Mouse (Mus musculus) heart, embryonic 11.5 days (tissue): ENCODE measurements around the gene Ubtd2. TPM values are rescaled to one million over a fixed set of nuclear protein-coding genes. Genes with fewer than 3 reads are reported as not detected.

Experiments
- ATAC-seq: fragments of 200-750 bp; cut with Nextera tagmentation; replicated peaks from 2 replicates; pipeline ENCODE4 v1.8.0; 2017; ENCODE audit warnings: moderate library complexity; ENCODE audit not compliant: insufficient number of reproducible peaks, low FRiP score, low TSS enrichment
- H3K27ac ChIP-seq: fragments of 300-500 bp; sonication (generic); 2 replicates; pipeline ENCODE4 v1.5.1; 2014; ENCODE audit warnings: mild to moderate bottlenecking, low read depth, low read length
- H3K27me3 ChIP-seq: fragments of 300-500 bp; sonication (generic); 2 replicates; pipeline ENCODE4 v1.6.1; 2014; ENCODE audit warnings: mild to moderate bottlenecking, low read length, mixed read lengths; ENCODE audit not compliant: control insufficient read depth, insufficient read depth
- H3K36me3 ChIP-seq: fragments of 300-500 bp; sonication (generic); 2 replicates; pipeline ENCODE4 v1.6.1; 2014; ENCODE audit warnings: mild to moderate bottlenecking, low read length, moderate library complexity, mixed read lengths; ENCODE audit not compliant: control insufficient read depth, insufficient read depth
- H3K4me1 ChIP-seq: fragments of 300-500 bp; sonication (generic); 2 replicates; pipeline ENCODE4 v1.6.1; 2014; ENCODE audit warnings: low read length; ENCODE audit not compliant: control insufficient read depth, insufficient read depth
- H3K4me2 ChIP-seq: fragments of 300-500 bp; sonication (generic); 2 replicates; pipeline ENCODE4 v1.6.1; 2014; ENCODE audit warnings: mild to moderate bottlenecking, moderate library complexity
- H3K4me3 ChIP-seq: fragments of 300-500 bp; sonication (generic); 2 replicates; pipeline ENCODE4 v1.5.1; 2014; ENCODE audit warnings: low read depth, low read length
- H3K9ac ChIP-seq: fragments of 300-500 bp; sonication (generic); 2 replicates; pipeline ENCODE4 v1.6.1; 2014; ENCODE audit warnings: mild to moderate bottlenecking, low read depth, low read length, moderate library complexity
- H3K9me3 ChIP-seq: fragments of 300-500 bp; sonication (generic); replicated peaks from 2 replicates; pipeline ENCODE4 v1.6.1; 2016; ENCODE audit warnings: low read length; ENCODE audit not compliant: control insufficient read depth
- WGBS: fragments of 180-500 bp; shearing (Covaris S2); extraction: QIAGEN DNeasy Blood & Tissue Kit; methylation state at CpG from one replicate; pipeline ENCODE4 v1.1.7; 2014; ENCODE audit not compliant: insufficient replicate concordance; 5-methylcytosine and 5-hydroxymethylcytosine counted together
- polyA plus RNA-seq: library from polyadenylated mRNA; unstranded; fragments of >200 nt; fragmentation: Nextera tagmentation; extraction: Ambion mirVana; gene quantifications from 2 replicates; pipeline ENCODE4 v1.2.1, GENCODE M21; 2014

The Ubtd2 gene
- polyA plus RNA-seq, 1 experiment from 2014 or later, result 34.7 TPM

DNA sequence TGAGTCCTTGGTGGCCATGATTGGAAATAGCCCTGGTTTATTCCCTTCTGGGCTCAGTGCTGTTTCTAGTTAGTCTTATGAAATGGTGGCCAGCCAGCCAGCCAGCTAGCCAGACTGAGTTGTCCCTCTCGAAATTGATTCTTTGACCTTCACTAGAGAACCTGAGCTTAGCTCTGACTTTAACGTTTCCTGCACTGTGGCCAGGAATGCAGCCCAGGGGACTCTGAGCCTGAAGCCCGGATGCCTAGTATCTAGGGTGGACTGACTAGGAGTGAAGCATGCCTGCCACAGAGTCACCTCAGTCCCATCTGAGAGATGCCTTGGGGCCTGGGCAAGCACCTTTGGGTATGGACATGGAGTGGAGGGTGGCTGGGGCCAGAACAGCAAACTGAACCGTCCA lies 109.5 kb downstream of the Ubtd2 start:
- Histone ChIP-seq H3K9ac (no peak overlapping the region), H3K4me3 (no peak overlapping the region), H3K27me3 (no peaks in the 10 kb centered on the region), H3K4me1 (peaks cover 14% of the 10 kb centered on the region), H3K36me3 (no peaks in the 10 kb centered on the region), H3K4me2 (no peak overlapping the region), H3K27ac (no peak overlapping the region), H3K9me3 (no peaks in the 10 kb centered on the region)
- no peak for ATAC-seq
- WGBS, result 41% methylated on average over 4 of the region's 4 CpGs

DNA sequence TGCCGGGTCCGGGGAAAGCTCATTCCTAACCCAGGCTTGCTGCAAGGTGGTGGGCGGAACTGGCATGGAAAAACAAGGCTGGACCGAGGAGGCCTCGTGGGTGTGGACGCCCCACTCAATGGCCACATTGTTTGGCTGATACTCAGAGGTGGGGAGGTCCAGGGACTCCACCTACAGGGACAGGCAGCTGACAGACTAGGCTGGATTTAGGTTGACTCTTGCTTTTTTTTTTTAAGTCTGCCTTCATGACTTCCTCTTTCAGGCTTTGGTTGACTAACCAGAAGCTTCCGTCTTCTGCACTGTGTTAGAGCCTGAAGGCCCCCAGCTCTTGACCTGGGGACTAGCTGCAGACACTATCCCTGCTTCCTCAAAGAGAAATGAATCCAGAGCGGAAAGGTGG lies 109.9 kb downstream of the Ubtd2 start:
- Histone ChIP-seq H3K36me3 (no peaks in the 10 kb centered on the region), H3K27ac (no peak overlapping the region), H3K4me2 (no peak overlapping the region), H3K27me3 (no peaks in the 10 kb centered on the region), H3K9me3 (no peaks in the 10 kb centered on the region), H3K4me3 (no peak overlapping the region), H3K9ac (no peak overlapping the region), H3K4me1 (peaks cover 14% of the 10 kb centered on the region)
- WGBS, result 61% methylated on average over 8 of the region's 8 CpGs
- ATAC-seq, result no peak

DNA sequence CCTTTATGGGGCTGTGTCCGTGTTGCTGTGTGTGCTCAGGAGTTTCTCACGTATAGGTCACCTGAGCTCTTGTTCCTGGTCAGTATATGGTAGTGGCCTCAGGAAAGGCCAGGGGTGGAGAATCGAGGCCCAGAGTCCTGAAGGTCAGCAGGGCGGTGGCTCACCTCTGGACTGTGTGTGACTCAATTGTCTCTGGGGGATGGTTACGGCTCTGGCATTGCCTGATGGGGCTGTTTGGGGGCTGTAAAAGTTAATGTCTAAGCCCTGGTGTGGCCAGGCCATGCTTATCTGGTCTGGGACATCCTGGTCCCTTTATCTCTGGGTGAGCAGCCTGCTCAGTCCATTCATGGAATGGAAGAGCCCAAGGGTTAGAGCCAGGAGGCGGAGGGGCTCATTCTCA lies 111.0 kb downstream of the Ubtd2 start:
- no peak overlapping the region for H3K27ac ChIP-seq
- no peak for ATAC-seq
- no peaks in the 10 kb centered on the region for H3K27me3 ChIP-seq
- 67% methylated on average over 6 of the region's 6 CpGs for WGBS
- no peak overlapping the region for H3K4me3 ChIP-seq
- H3K4me1 ChIP-seq, result peaks cover 14% of the 10 kb centered on the region
- H3K36me3 ChIP-seq, result no peaks in the 10 kb centered on the region
- H3K4me2 ChIP-seq, result no peak overlapping the region
- H3K9ac ChIP-seq, result no peak overlapping the region
- H3K9me3 ChIP-seq, result no peaks in the 10 kb centered on the region

Other genes starting within 250 kb of the Ubtd2 start
- gene Snrnp25, start 250.0 kb upstream of the Ubtd2 start, polyA plus RNA-seq, result 59.6 and 72.2 TPM in 2 replicates
- gene Rhbdf1, start 233.1 kb upstream of the Ubtd2 start, polyA plus RNA-seq, result 28.2 and 30.3 TPM in 2 replicates
- gene Mpg, start 228.9 kb upstream of the Ubtd2 start, polyA plus RNA-seq, result 22.0 and 22.5 TPM in 2 replicates
- gene Nprl3, start 187.7 kb upstream of the Ubtd2 start, polyA plus RNA-seq, result 26.1 and 34.6 TPM in 2 replicates
- gene Hba-x, start 179.0 kb upstream of the Ubtd2 start, polyA plus RNA-seq, result 9,744 and 12,458 TPM in 2 replicates
- gene Hba-a1, start 171.9 kb upstream of the Ubtd2 start, polyA plus RNA-seq, result 8,943 and 11,032 TPM in 2 replicates
- gene Hbq1b, start 168.4 kb upstream of the Ubtd2 start, polyA plus RNA-seq, result 23.0 and 24.4 TPM in 2 replicates
- 18,841 and 22,217 TPM in 2 replicates for gene Hba-a2, start 158.9 kb upstream of the Ubtd2 start, polyA plus RNA-seq
- 0.64 and 1.2 TPM in 2 replicates for gene Hbq1a, start 155.3 kb upstream of the Ubtd2 start, polyA plus RNA-seq
- gene Sh3pxd2b, start 107.5 kb upstream of the Ubtd2 start, polyA plus RNA-seq, result 14.8 and 15.3 TPM in 2 replicates
- 0.27 and 0.59 TPM in 2 replicates for gene Efcab9, start 76.7 kb downstream of the Ubtd2 start, polyA plus RNA-seq
- gene Stk10, start 77.9 kb downstream of the Ubtd2 start, polyA plus RNA-seq, result 1.6 TPM in 2 replicates
- gene Fbxw11, start 187.4 kb downstream of the Ubtd2 start, polyA plus RNA-seq, result 51.0 and 74.8 TPM in 2 replicates